Comparison of ENCODE assay signal across 25 mouse cellular contexts in genomic region chrX:90458915-90459314, GRCm38 (mm10).
"Had no signal": no experiment of that assay in that cellular context is flagged by ENCODE, and none has a peak within 500 bp of the region (broad histone marks: within the 10 kb centered on the region; RNA-seq: fewer than 3 reads in every experiment).

No protein-coding gene starts in this region.

- H3K9me3 ChIP-seq: embryonic facial prominence, embryonic 10.5 days; embryonic facial prominence, embryonic 12.5 days; embryonic facial prominence, embryonic 13.5 days; embryonic facial prominence, embryonic 15.5 days; forebrain, embryonic 10.5 days; forebrain, embryonic 12.5 days; forebrain, embryonic 13.5 days; forebrain, embryonic 15.5 days had no signal

- H3K36me3 ChIP-seq: embryonic facial prominence, embryonic 10.5 days; embryonic facial prominence, embryonic 12.5 days; embryonic facial prominence, embryonic 13.5 days; embryonic facial prominence, embryonic 15.5 days; forebrain, embryonic 10.5 days; forebrain, embryonic 12.5 days; forebrain, embryonic 15.5 days had no signal

- DNase-seq: cerebellum, adult 9-10 months; cerebellum, adult 9-11 months; cerebellum, postnatal 10 days; cerebellum, postnatal 14 days; cerebellum, postnatal 25 days; cerebellum, postnatal 36 days; embryo, embryonic 11 days; forebrain, postnatal 0 days; gastrocnemius, adult 2 months; gastrocnemius, postnatal 10 days; gastrocnemius, postnatal 14 days; gastrocnemius, postnatal 25 days; gastrocnemius, postnatal 36 days; heart, adult 11 months; heart, adult 18-20 months; heart, adult 2 months had no signal

- H3K4me1 ChIP-seq: embryonic facial prominence, embryonic 10.5 days; embryonic facial prominence, embryonic 12.5 days; embryonic facial prominence, embryonic 13.5 days; embryonic facial prominence, embryonic 15.5 days; forebrain, embryonic 10.5 days; forebrain, embryonic 12.5 days; forebrain, embryonic 13.5 days; forebrain, embryonic 15.5 days had no signal

- H3K27me3 ChIP-seq: embryonic facial prominence, embryonic 12.5 days; embryonic facial prominence, embryonic 13.5 days; embryonic facial prominence, embryonic 15.5 days; forebrain, embryonic 12.5 days; forebrain, embryonic 13.5 days; forebrain, embryonic 15.5 days had no signal

- H3K9ac ChIP-seq: embryonic facial prominence, embryonic 12.5 days; embryonic facial prominence, embryonic 13.5 days; embryonic facial prominence, embryonic 15.5 days; forebrain, embryonic 12.5 days; forebrain, embryonic 13.5 days; forebrain, embryonic 15.5 days; forebrain, postnatal 0 days had no signal

- H3K27ac ChIP-seq: embryonic facial prominence, embryonic 10.5 days; embryonic facial prominence, embryonic 12.5 days; embryonic facial prominence, embryonic 13.5 days; embryonic facial prominence, embryonic 15.5 days; forebrain, embryonic 10.5 days; forebrain, embryonic 12.5 days; forebrain, embryonic 13.5 days; forebrain, embryonic 15.5 days; gastrocnemius, adult 2 months; heart, adult 2 months had no signal

- H3K4me3 ChIP-seq: embryonic facial prominence, embryonic 10.5 days; embryonic facial prominence, embryonic 12.5 days; embryonic facial prominence, embryonic 13.5 days; embryonic facial prominence, embryonic 15.5 days; erythroblast, embryonic 14.5 days; forebrain, embryonic 10.5 days; forebrain, embryonic 12.5 days; forebrain, embryonic 13.5 days; forebrain, embryonic 15.5 days; gastrocnemius, adult 2 months; heart, adult 2 months had no signal
